Mouse (Mus musculus) cortical plate, adult 2 months (tissue): ENCODE measurements around the gene Maip1. TPM values are rescaled to one million over a fixed set of nuclear protein-coding genes. Genes with fewer than 3 reads are reported as not detected.

Experiments
- H3K27ac ChIP-seq: fragments of 200-500 bp; 2 replicates; pipeline ENCODE4 v1.5.1; 2012; ENCODE audit warnings: low read length, control low read depth, inconsistent platforms; ENCODE audit not compliant: insufficient read depth
- H3K4me1 ChIP-seq: fragments of 200-500 bp; 2 replicates; pipeline ENCODE4 v1.6.1; 2011; ENCODE audit warnings: low read length; ENCODE audit not compliant: control insufficient read depth, insufficient read depth
- H3K4me3 ChIP-seq: fragments of 200-500 bp; 2 replicates; pipeline ENCODE4 v1.5.1; 2011; ENCODE audit warnings: mild to moderate bottlenecking, low read length, control low read depth; ENCODE audit not compliant: insufficient read depth
- CTCF ChIP-seq: fragments of 200-500 bp; IDR thresholded peaks from 2 replicates; pipeline ENCODE4 v1.5.1; 2011; ENCODE audit warnings: mild to moderate bottlenecking, control low read depth, low read length; ENCODE audit not compliant: insufficient read depth; ENCODE audit errors: extremely low read depth
- POLR2A ChIP-seq: fragments of 200-500 bp; IDR thresholded peaks from 2 replicates; pipeline ENCODE4 v1.6.1; 2011; ENCODE audit warnings: mild to moderate bottlenecking, low read length, control low read depth; ENCODE audit not compliant: insufficient read depth; ENCODE audit errors: extremely low read depth
- polyA plus RNA-seq: library from polyadenylated mRNA; depleted of rRNA; stranded (reverse); fragments of >200 nt; gene quantifications from 2 replicates; pipeline ENCODE4 v1.2.3, GENCODE M21; 2012; rRNA removed

Maip1 gene
- polyA plus RNA-seq, 1 experiment, result 10.2 TPM

GRCm38 (mm10) chr1:57450241-57450640, 44.1 kb downstream of the Maip1 start:
- H3K4me3 ChIP-seq, result no peak overlapping the region
- no peak overlapping the region for H3K27ac ChIP-seq
- no peak for TF ChIP-seq CTCF
- no peak for TF ChIP-seq POLR2A
- no peaks in the 10 kb centered on the region for H3K4me1 ChIP-seq

DNA sequence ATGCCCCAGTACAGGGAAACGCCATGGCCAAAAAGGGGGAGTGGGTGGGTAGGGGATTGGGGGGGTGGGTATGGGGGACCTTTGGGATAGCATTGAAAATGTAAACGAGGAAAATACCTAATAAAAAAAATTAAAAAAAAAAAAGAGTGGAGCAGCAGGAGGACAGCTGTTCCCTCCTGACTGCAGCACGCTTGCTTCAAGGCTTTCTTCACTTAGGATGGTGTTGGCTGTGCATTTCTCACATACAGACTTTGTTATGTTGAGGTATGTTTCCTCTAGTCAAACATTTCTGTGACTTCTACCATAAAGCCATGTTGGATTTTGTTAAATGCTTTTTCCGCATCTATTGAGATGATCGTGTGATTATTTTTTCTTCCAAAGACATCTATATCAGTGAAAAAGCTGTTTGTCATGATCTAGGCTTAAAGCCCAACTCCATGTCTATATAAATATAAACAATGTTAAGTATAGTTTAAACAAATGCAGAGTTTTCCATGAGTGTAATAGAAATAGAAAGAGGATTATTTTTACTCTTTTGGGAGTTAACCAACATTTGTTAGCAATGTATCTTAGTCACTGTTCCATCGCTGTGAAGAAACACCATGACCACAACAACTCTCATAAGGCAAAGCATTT, 54.3 kb downstream of the Maip1 start:
- H3K4me1 ChIP-seq, result no peaks in the 10 kb centered on the region
- H3K4me3 ChIP-seq, result no peak overlapping the region
- no peak for TF ChIP-seq CTCF
- TF ChIP-seq POLR2A, result no peak
- H3K27ac ChIP-seq, result no peak overlapping the region

Other genes with a start within 250 kb of the Maip1 start
- gene 1700066M21Rik, start 28.7 kb upstream of the Maip1 start, polyA plus RNA-seq, result 18.7 and 19.9 TPM in 2 replicates
- gene Tyw5, start 773 bp downstream of the Maip1 start, polyA plus RNA-seq, result 31.1 and 33.5 TPM in 2 replicates